Mouse (Mus musculus) small intestine, adult 2 months (tissue): ENCODE measurements at regions not wholly inside any gene's neighbourhood (a gene's known extent, or its start where the extent isn't known, plus 50 kb on each side); places are given as distances from the start of the nearest gene placed in this dataset.
A peak's percentile ranks its signal among the peaks of the same experiment; 100 is the strongest.

ENCODE experiments used
- H3K27ac ChIP-seq: fragments of 200-500 bp; 2 replicates; pipeline ENCODE4 v1.5.1; 2012; ENCODE audit warnings: low read depth, low read length, control low read depth, inconsistent platforms; ENCODE audit not compliant: insufficient read depth
- H3K27me3 ChIP-seq: fragments of 200-500 bp; 2 replicates; pipeline ENCODE4 v1.6.1; 2012; ENCODE audit warnings: mild to moderate bottlenecking, moderate library complexity, low read length, inconsistent platforms; ENCODE audit not compliant: control insufficient read depth, insufficient read depth
- H3K36me3 ChIP-seq: fragments of 200-500 bp; 2 replicates; pipeline ENCODE4 v1.6.1; 2012; ENCODE audit warnings: mild to moderate bottlenecking, low read length, control low read depth, inconsistent platforms; ENCODE audit not compliant: control insufficient read depth, insufficient read depth
- H3K4me1 ChIP-seq: fragments of 200-500 bp; 2 replicates; pipeline ENCODE4 v1.6.1; 2012; ENCODE audit warnings: low read length, inconsistent platforms, mixed read lengths; ENCODE audit not compliant: control insufficient read depth, insufficient read depth, insufficient read length
- H3K4me3 ChIP-seq: fragments of 200-500 bp; 2 replicates; pipeline ENCODE4 v1.5.1; 2012; ENCODE audit warnings: low read depth, mild to moderate bottlenecking, control low read depth, inconsistent platforms, low read length, moderate library complexity
- CTCF ChIP-seq: fragments of 200-500 bp; IDR thresholded peaks from 2 replicates; pipeline ENCODE4 v1.5.1; 2012; ENCODE audit warnings: low read depth, mild to moderate bottlenecking, control low read depth, inconsistent platforms, low read length, moderate library complexity, mixed read lengths; ENCODE audit not compliant: insufficient replicate concordance, insufficient read length; ENCODE audit errors: extremely low read depth
- POLR2A ChIP-seq: fragments of 200-500 bp; IDR thresholded peaks from 2 replicates; pipeline ENCODE4 v1.6.1; 2012; ENCODE audit warnings: low read depth, mild to moderate bottlenecking, control low read depth, inconsistent platforms, low read length, moderate library complexity
- WGBS: fragments of 180-500 bp; shearing (Covaris S2); methylation state at CpG from one replicate; pipeline ENCODE4 v1.1.7; 2018; 5-methylcytosine and 5-hydroxymethylcytosine counted together

GRCm38 (mm10) chr15:5579559-5579958 lies 335.6 kb upstream of the Ptger4 start:
- Histone ChIP-seq H3K36me3 (no peaks in the 10 kb centered on the region), H3K27ac (no peak overlapping the region), H3K4me1 (peaks cover 3% of the 10 kb centered on the region; the same call in 1 of the 2 replicates), H3K4me3 (no peak overlapping the region), H3K27me3 (no peaks in the 10 kb centered on the region)
- WGBS, result 81% methylated on average over 2 of the region's 2 CpGs
- no peak for TF ChIP-seq CTCF
- TF ChIP-seq POLR2A, result no peak

- H3K27me3 ChIP-seq, result no peaks in the 10 kb centered on the region
- no peaks in the 10 kb centered on the region for H3K36me3 ChIP-seq
- H3K4me1 ChIP-seq, result peaks cover 3% of the 10 kb centered on the region; the same call in 1 of the 2 replicates
- TF ChIP-seq CTCF (no peak), POLR2A (no peak)
- no peak overlapping the region for H3K4me3 ChIP-seq
- WGBS, result 95% methylated on average over 4 of the region's 4 CpGs
- H3K27ac ChIP-seq, result no peak overlapping the region
Measured at GRCm38 (mm10) chr15:5580416-5580815, 336.4 kb upstream of the Ptger4 start.

- H3K4me1 ChIP-seq, result peaks cover 3% of the 10 kb centered on the region; the same call in 1 of the 2 replicates
- 0 out of 2 replicates have a peak overlapping the region, but pooled peaks have one; percentile 7 for H3K27ac ChIP-seq
- no peaks in the 10 kb centered on the region for H3K36me3 ChIP-seq
- 82% methylated on average over 2 of the region's 2 CpGs for WGBS
- no peak overlapping the region for H3K4me3 ChIP-seq
- no peak for TF ChIP-seq CTCF
- TF ChIP-seq POLR2A, result no peak
- no peaks in the 10 kb centered on the region for H3K27me3 ChIP-seq
Measured at GRCm38 (mm10) chr15:5584381-5584780, 340.4 kb upstream of the Ptger4 start.

GRCm38 (mm10) chr15:5604732-5605266 lies 360.8 kb upstream of the Ptger4 start:
- Histone ChIP-seq H3K36me3 (no peaks in the 10 kb centered on the region), H3K27me3 (no peaks in the 10 kb centered on the region), H3K27ac (no peak overlapping the region), H3K4me1 (no peaks in the 10 kb centered on the region), H3K4me3 (no peak overlapping the region)
- WGBS, result 23% methylated on average over 4 of the region's 4 CpGs
- TF ChIP-seq POLR2A, result no peak
- TF ChIP-seq CTCF, result no peak

- no peaks in the 10 kb centered on the region for H3K36me3 ChIP-seq
- no peaks in the 10 kb centered on the region for H3K27me3 ChIP-seq
- no peak overlapping the region for H3K27ac ChIP-seq
- no peaks in the 10 kb centered on the region for H3K4me1 ChIP-seq
- H3K4me3 ChIP-seq, result no peak overlapping the region
- no peak for TF ChIP-seq CTCF
- TF ChIP-seq POLR2A, result no peak
- 88% methylated on average over 2 of the region's 2 CpGs for WGBS
Measured at GRCm38 (mm10) chr15:5607533-5607932, 363.5 kb upstream of the Ptger4 start.

- Histone ChIP-seq H3K4me3 (no peak overlapping the region), H3K36me3 (no peaks in the 10 kb centered on the region), H3K4me1 (no peaks in the 10 kb centered on the region), H3K27me3 (no peaks in the 10 kb centered on the region), H3K27ac (no peak overlapping the region)
- TF ChIP-seq POLR2A (no peak), CTCF (no peak)
- 83% methylated on average over 5 of the region's 5 CpGs for WGBS
Measured at GRCm38 (mm10) chr15:5623021-5623420, 379.0 kb upstream of the Ptger4 start.

- H3K27ac ChIP-seq, result no peak overlapping the region
- whole genome bisulfite sequencing, result 50% methylated on average over 2 of the region's 2 CpGs
- no peak overlapping the region for H3K4me3 ChIP-seq
- no peak for TF ChIP-seq POLR2A
- no peak for TF ChIP-seq CTCF
- H3K36me3 ChIP-seq, result no peaks in the 10 kb centered on the region
- no peaks in the 10 kb centered on the region for H3K27me3 ChIP-seq
- H3K4me1 ChIP-seq, result no peaks in the 10 kb centered on the region
Measured at GRCm38 (mm10) chr15:5625367-5625766, 381.4 kb upstream of the Ptger4 start.
